Mouse (Mus musculus) cortical plate, adult 2 months (tissue): ENCODE results near the gene Wdpcp.

Source experiments
- CTCF ChIP-seq: fragments of 200-500 bp; IDR thresholded peaks from 2 replicates; pipeline ENCODE4 v1.5.1; 2011; ENCODE audit warnings: mild to moderate bottlenecking, control low read depth, low read length; ENCODE audit not compliant: insufficient read depth; ENCODE audit errors: extremely low read depth
- POLR2A ChIP-seq: fragments of 200-500 bp; IDR thresholded peaks from 2 replicates; pipeline ENCODE4 v1.6.1; 2011; ENCODE audit warnings: mild to moderate bottlenecking, low read length, control low read depth; ENCODE audit not compliant: insufficient read depth; ENCODE audit errors: extremely low read depth

DNA sequence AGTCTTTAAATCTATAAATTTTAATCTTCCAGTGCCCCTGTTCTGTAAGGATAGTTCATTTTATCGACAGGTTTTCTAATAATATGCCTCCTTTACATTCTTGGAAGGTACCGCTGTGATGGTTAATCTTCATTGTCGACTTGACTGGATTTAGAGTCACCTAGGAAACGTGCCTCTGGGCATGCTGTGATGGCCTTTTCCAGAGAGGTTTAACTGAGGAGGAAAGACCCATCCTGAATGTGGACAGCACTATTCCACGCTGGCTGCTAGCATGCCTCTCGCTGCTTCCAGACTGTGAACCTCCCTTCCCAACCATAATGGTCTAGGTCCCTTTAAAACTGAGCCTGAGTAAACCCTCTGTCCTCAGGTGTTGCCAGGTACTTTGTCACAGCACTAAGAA lies 163.2 kb downstream of the Wdpcp start:
- TF ChIP-seq POLR2A (no peak), CTCF (no peak)
